Mouse (Mus musculus) thymus, adult 2 months (tissue): ENCODE measurements around the gene Aff3. TPM values are rescaled to one million over a fixed set of nuclear protein-coding genes. Genes with fewer than 3 reads are reported as not detected.

Source experiments
- DNase-seq: peaks from one replicate; pipeline ENCODE4 v3.0.0; 2021
- H3K27ac ChIP-seq: fragments of 200-500 bp; 2 replicates; pipeline ENCODE4 v1.5.1; 2012; ENCODE audit warnings: low read length, control low read depth; ENCODE audit not compliant: control insufficient read depth, insufficient read depth
- H3K27me3 ChIP-seq: fragments of 200-500 bp; 2 replicates; pipeline ENCODE4 v1.6.1; 2012; ENCODE audit warnings: mild to moderate bottlenecking, low read length, moderate library complexity, mixed read lengths; ENCODE audit not compliant: control insufficient read depth, insufficient read depth
- H3K36me3 ChIP-seq: fragments of 200-500 bp; 2 replicates; pipeline ENCODE4 v1.6.1; 2012; ENCODE audit warnings: mild to moderate bottlenecking, low read length, moderate library complexity; ENCODE audit not compliant: control insufficient read depth, insufficient read depth
- H3K4me1 ChIP-seq: fragments of 200-500 bp; replicated peaks from 2 replicates; pipeline ENCODE4 v1.6.1; 2012; ENCODE audit warnings: low read length; ENCODE audit not compliant: control insufficient read depth, insufficient read depth
- H3K4me3 ChIP-seq: fragments of 200-500 bp; 2 replicates; pipeline ENCODE4 v1.5.1; 2012; ENCODE audit warnings: mild to moderate bottlenecking, low read length, control low read depth, moderate library complexity; ENCODE audit not compliant: control insufficient read depth, insufficient read depth
- CTCF ChIP-seq: fragments of 200-500 bp; IDR thresholded peaks from 2 replicates; pipeline ENCODE4 v1.5.1; 2012; ENCODE audit warnings: mild to moderate bottlenecking, control low read depth, low read length, moderate library complexity, borderline replicate concordance; ENCODE audit not compliant: control insufficient read depth, poor library complexity, insufficient read depth; ENCODE audit errors: extremely low read depth
- POLR2A ChIP-seq: fragments of 200-500 bp; IDR thresholded peaks from 2 replicates; pipeline ENCODE4 v1.6.1; 2012; ENCODE audit warnings: mild to moderate bottlenecking, low read length, control low read depth, moderate library complexity; ENCODE audit not compliant: control insufficient read depth, poor library complexity, insufficient read depth; ENCODE audit errors: extremely low read depth
- WGBS: fragments of 180-500 bp; shearing (Covaris S2); methylation state at CpG from one replicate; pipeline ENCODE4 v1.1.7; 2018; 5-methylcytosine and 5-hydroxymethylcytosine counted together
- polyA plus RNA-seq: library from polyadenylated mRNA; depleted of rRNA; stranded (reverse); fragments of >200 nt; gene quantifications from 2 replicates; pipeline ENCODE4 v1.2.3, GENCODE M21; 2012; rRNA removed

Aff3 gene
- polyA plus RNA-seq, 1 experiment = 39.6 TPM

- WGBS = 98% methylated on average over 2 of the region's 2 CpGs
- Histone ChIP-seq H3K36me3 (no peaks in the 10 kb centered on the region), H3K27ac (no peak overlapping the region), H3K4me1 (0 out of 2 replicates have a peak, but pooled peaks cover 3% of the 10 kb centered on the region), H3K4me3 (no peak overlapping the region), H3K27me3 (no peaks in the 10 kb centered on the region)
- no peak for DNase-seq
- TF ChIP-seq CTCF (no peak), POLR2A (no peak)
Observed at GRCm38 (mm10) chr1:38140911-38141310, 523.8 kb downstream of the Aff3 start.

- Histone ChIP-seq H3K4me1 (0 out of 2 replicates have a peak, but pooled peaks cover 3% of the 10 kb centered on the region), H3K27me3 (no peaks in the 10 kb centered on the region), H3K27ac (no peak overlapping the region), H3K36me3 (no peaks in the 10 kb centered on the region), H3K4me3 (no peak overlapping the region)
- 28% methylated on average over 2 of the region's 2 CpGs for WGBS
- no peak for DNase-seq
- TF ChIP-seq CTCF (no peak), POLR2A (no peak)
Observed at GRCm38 (mm10) chr1:38139396-38139795, 525.4 kb downstream of the Aff3 start.

- DNase-seq = no peak
- H3K36me3 ChIP-seq = no peaks in the 10 kb centered on the region
- H3K27ac ChIP-seq = no peak overlapping the region
- peaks cover 9% of the 10 kb centered on the region for H3K4me1 ChIP-seq
- TF ChIP-seq POLR2A (no peak), CTCF (no peak)
- WGBS = 78% methylated on average over 6 of the region's 6 CpGs
- no peaks in the 10 kb centered on the region for H3K27me3 ChIP-seq
- no peak overlapping the region for H3K4me3 ChIP-seq
Observed at GRCm38 (mm10) chr1:38132942-38133341, 531.8 kb downstream of the Aff3 start.

GRCm38 (mm10) chr1:38130715-38131483, 533.9 kb downstream of the Aff3 start:
- H3K27me3 ChIP-seq = no peaks in the 10 kb centered on the region
- H3K4me1 ChIP-seq = peaks cover 9% of the 10 kb centered on the region
- no peak for DNase-seq
- TF ChIP-seq POLR2A (no peak), CTCF (no peak)
- H3K36me3 ChIP-seq = no peaks in the 10 kb centered on the region
- WGBS = 69% methylated on average over 10 of the region's 10 CpGs
- no peak overlapping the region for H3K4me3 ChIP-seq
- H3K27ac ChIP-seq = no peak overlapping the region

GRCm38 (mm10) chr1:38129501-38130267, 535.1 kb downstream of the Aff3 start, which contains the start of gene Rev1:
Gene Rev1 (minus strand): TSS chr1:38129801.
- Histone ChIP-seq H3K27me3 (no peaks in the 10 kb centered on the region), H3K27ac (no peak within 1 kb of the TSS), H3K36me3 (no peaks in the 10 kb centered on the region), H3K4me3 (peak within 1 kb of the TSS; percentile 59), H3K4me1 (peaks cover 9% of the 10 kb centered on the region)
- peak; percentile 89 for DNase-seq
- WGBS = under 1% methylated on average over 116 of the region's 122 CpGs
- TF ChIP-seq CTCF (peak; percentile 98), POLR2A (no peak)

GRCm38 (mm10) chr1:38128919-38129436, 535.8 kb downstream of the Aff3 start:
- no peaks in the 10 kb centered on the region for H3K27me3 ChIP-seq
- no peak overlapping the region for H3K27ac ChIP-seq
- H3K4me1 ChIP-seq = peaks cover 9% of the 10 kb centered on the region
- peak; percentile 48 for DNase-seq
- under 1% methylated on average over 68 of the region's 68 CpGs for WGBS
- H3K36me3 ChIP-seq = no peaks in the 10 kb centered on the region
- TF ChIP-seq CTCF (0 out of 2 replicates have a peak, but pooled peaks have one; percentile 18), POLR2A (no peak)
- H3K4me3 ChIP-seq = peak overlapping the region; percentile 59

Other genes with a start within 250 kb of the Aff3 start
- gene Lonrf2, start 171.8 kb upstream of the Aff3 start, polyA plus RNA-seq = 0.46 and 0.47 TPM in 2 replicates
- 20.5 and 20.9 TPM in 2 replicates for gene Chst10, start 233.2 kb upstream of the Aff3 start, polyA plus RNA-seq